Comparison of ENCODE assay signal across 18 mouse cellular contexts in genomic region chr12:69191396-69191795, GRCm38 (mm10). TPM values are rescaled to one million over a fixed set of nuclear protein-coding genes. Genes with fewer than 3 reads are reported as not detected.
"Had no signal": no experiment of that assay in that cellular context is flagged by ENCODE, and none has a peak within 500 bp of the region (broad histone marks: within the 10 kb centered on the region; RNA-seq: fewer than 3 reads in every experiment).

No protein-coding gene starts in this region.

- DNase-seq: retina, postnatal 1 day; right cerebral cortex, adult 18-20 months; right cerebral cortex, postnatal 14 days; right cerebral cortex, postnatal 25 days; spleen, adult 18-20 months; thymus, adult 18-20 months; thymus, adult 2 months; thymus, postnatal 14 days; thymus, postnatal 25 days; thymus, postnatal 36 days; thymus, postnatal 4 days had no signal

- H3K4me3 ChIP-seq: neural tube, embryonic 12.5 days; neural tube, embryonic 13.5 days; neural tube, embryonic 15.5 days; stomach, embryonic 15.5 days had no signal

- H3K9me3 ChIP-seq: neural tube, embryonic 12.5 days; neural tube, embryonic 13.5 days; neural tube, embryonic 15.5 days; stomach, embryonic 15.5 days had no signal

- H3K27ac ChIP-seq: neural tube, embryonic 12.5 days; neural tube, embryonic 13.5 days; neural tube, embryonic 15.5 days; stomach, embryonic 15.5 days; stomach, postnatal 0 days had no signal

- H3K27me3 ChIP-seq: neural tube, embryonic 12.5 days; neural tube, embryonic 13.5 days; neural tube, embryonic 15.5 days; stomach, embryonic 15.5 days had no signal

- H3K4me2 ChIP-seq: neural tube, embryonic 12.5 days; neural tube, embryonic 13.5 days; neural tube, embryonic 15.5 days; stomach, embryonic 15.5 days had no signal

- H3K9ac ChIP-seq: neural tube, embryonic 12.5 days; neural tube, embryonic 13.5 days; neural tube, embryonic 15.5 days; stomach, embryonic 15.5 days had no signal

RNA-seq across cellular contexts. Expression of gene Gm49383, which starts 5.5 kb away (rescaled TPM):
- polyA plus RNA-seq: testis, adult 2 months had no signal

RNA-seq across cellular contexts. Expression of gene Gm49384, which starts 12.7 kb away (rescaled TPM):
- polyA plus RNA-seq: small intestine, adult 2 months had no signal
